Mouse (Mus musculus): ENCODE measurements around the gene Ano5.

The Ano5 gene

DNA sequence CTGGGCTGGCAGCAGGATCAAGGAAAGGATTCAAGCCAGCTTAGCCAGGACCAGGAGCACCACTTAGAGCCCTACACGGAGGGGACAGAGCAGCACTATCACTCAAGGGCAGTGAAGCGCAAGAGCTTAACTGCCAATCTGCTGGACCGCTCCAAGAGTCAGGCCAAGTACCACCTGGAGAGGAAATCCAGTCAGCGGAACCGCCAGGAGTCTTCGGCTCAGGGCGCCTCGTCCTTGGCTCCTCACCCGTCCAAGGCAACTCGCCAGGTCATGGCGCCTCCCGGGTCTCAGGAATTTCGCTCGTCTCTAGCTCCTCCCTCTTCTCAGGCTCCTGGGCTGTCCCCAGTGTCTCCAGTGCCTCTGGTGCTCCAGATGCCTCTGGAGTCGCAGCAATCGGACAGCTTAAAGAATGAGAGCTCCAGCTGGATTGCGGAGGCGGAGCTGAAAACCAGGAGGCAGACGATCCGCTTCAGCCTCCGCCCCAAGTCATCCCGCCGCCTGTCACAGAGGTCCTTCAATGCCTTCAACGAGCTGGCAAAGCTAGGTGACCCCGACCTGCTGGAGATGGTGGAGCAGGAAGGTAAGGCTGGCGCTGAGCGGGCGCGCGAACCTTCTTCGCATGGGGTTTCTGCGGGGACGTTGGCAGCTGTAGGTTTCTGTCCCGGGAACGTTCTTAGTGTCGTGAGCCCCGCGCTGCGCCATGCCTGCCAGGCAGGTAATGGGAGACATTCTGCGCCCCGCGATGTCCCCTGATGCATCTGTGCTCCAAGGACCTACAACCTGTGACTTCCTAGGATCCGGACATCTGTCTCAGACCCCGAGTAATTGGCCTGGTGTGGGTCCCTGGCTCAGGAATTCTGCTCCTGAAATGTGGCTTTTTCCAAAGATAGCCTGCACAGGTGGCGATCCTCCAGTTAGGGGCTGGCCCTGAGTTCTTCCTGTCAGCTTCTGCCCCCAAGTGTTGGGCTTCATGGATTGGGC, at the start of gene Ano5:
Ano5 (plus strand) TSS at position 359 of the 981 bp plus-strand sequence.
- DNase-seq (ENCODE audit: low spot score) = peak; percentile 66

DNA sequence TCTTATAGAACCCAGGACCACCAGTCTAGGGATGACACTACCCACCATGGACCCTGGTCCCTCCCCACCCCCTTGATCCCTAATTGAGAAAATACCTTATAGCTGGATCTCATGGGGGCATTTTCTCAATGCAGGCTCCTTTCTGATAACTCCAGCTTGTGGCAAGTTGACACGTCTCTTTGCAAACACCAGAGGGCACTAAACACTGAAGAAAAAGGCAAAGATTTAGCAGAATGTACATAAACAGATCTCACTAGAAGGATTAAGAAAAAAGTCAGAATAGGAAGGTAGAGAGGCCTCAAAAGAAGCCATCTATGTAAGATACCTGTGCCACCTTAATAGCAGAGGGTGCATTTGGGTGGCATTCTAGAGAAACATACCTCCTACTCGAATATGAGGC, 11.4 kb upstream of the Ano5 start:
- DNase-seq (ENCODE audit: low spot score) = peak; percentile 54

DNA sequence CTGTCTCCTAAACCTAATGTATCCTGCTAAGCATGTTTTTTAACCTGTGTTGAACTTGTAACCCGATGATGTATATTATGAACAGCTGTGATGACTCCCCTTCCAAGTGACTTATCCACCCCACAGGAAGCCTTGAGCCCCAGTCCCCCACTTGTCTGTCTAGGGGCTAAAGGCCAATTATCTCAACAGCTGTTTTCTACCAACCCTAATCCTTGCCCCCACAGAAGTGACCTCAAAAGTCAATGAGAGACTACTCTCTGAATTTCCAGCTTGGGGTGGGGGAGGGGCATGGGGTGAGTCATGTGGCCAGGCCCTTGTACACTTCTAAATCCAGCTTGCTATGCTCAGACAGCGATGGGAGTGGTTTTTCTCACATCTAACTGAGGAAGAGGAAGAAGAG, 6.9 kb upstream of the Ano5 start:
- DNase-seq (ENCODE audit: low spot score) = peak; percentile 5

DNA sequence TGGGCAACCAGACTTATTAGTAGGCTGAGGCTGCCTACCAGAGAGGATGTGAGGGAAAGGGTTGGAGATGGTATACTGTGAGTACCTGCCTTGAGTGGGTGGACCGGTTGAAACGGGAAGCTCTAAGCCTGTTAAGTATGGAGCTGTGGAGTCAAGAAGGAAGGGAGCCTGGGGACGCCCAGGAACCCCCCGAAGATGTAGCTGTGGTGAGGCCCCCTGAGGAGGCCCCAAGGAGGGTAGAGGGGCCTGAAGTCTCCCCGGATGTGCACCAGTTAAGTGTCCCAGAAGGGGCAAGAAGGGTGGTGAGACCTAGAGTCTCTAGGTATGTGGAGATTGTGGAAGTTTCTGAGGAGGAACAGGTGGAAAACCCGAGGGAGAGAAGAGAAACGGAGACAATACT, 682 bp upstream of the Ano5 start:
- no peak for DNase-seq (ENCODE audit: low spot score)

DNA sequence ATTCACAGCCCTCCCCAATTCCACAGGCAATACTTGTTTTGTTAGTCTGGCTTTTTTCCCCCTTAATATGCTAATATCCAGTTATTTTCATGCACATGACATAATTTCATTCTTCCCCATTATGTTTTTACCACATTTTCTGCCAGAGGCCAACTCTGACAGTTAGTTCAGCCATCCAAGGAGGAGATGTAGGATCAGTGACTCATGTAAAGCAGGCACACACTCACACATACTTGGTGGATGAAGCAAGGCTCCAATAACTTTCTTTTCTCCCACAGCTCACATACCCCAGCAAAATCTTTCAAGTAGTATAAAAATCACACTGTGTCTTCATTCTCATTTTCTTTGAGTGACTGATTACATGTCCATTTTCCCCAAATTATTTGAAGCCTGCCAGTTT, 28.5 kb downstream of the Ano5 start:
- no peak for DNase-seq (ENCODE audit: low spot score)

DNA sequence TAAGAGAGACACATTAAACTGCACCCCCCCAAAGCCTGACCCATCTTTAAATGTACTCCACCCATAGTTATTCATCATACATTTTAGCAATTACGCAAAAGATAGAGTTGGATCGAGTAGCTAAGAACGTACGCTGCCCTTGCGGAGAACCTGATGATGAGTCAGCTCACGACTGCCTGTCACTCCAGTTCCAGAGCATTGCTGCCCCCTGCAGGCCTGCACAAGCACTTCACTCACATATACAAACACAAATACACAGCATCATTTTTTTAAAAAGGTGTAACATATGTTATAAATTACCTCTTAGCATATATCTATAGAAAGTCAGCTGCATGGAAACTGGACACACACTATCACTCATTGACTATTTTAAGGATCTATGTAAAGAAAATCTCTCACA, 29.9 kb downstream of the Ano5 start:
- peak; percentile 34 for DNase-seq (ENCODE audit: low spot score)

DNA sequence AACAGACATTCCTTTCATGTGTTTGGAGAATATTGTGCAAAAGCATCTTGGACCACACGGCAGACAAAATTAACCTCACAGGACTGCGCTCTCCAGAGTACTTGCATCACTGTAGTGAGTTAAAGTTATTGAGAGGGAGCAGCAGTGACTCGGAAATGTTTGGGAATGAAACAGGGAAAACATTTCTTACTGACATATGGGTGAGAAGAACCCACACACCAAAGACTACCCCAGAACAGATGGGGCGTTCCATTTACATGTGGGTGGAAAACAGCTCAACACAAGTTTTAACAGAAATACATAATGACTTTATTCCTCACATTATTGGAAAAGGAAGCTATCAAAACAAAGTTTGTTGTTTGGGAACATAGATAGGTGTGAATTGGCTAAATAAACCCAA, 89.2 kb downstream of the Ano5 start:
- no peak for DNase-seq (ENCODE audit: low spot score)

DNA sequence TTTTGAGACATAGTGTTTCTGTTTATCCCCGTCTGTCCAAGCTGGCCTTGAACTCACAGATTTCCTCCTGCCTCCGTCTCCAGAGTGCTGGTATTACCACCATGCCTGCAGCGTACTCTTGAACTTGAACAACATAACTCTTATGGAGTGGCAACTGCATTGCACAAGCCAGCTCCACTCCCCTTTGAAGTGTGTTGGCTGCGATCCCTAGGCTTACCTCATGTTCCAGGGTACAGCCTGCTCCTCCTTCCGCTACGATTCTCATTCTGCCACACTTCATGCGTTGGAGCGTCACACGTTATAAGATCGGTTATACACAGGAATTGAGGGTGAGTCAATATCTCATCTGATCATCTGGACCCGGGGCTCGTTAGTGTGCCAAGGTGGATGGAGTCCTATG, 92.9 kb downstream of the Ano5 start:
- DNase-seq (ENCODE audit: low spot score) = no peak

DNA sequence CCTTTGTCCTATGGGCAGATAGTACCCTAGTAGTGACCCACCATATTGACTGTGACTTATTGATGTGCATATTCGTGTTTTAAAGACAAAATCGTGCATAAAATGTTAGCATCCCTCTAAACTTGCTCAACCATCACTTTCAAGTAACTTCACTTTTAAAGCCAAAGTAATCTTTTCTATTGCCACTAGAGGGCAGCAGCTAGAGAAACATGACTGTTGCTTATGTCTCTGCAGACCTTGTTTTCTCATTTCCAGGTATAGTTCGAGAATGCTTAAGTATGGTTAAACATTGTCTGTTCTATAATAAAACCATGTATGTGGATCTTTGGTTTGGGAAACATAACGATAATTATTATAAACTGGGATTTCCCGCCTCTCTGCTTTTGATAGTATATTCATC, 103.6 kb downstream of the Ano5 start:
- DNase-seq (ENCODE audit: low spot score) = peak; percentile 75

DNA sequence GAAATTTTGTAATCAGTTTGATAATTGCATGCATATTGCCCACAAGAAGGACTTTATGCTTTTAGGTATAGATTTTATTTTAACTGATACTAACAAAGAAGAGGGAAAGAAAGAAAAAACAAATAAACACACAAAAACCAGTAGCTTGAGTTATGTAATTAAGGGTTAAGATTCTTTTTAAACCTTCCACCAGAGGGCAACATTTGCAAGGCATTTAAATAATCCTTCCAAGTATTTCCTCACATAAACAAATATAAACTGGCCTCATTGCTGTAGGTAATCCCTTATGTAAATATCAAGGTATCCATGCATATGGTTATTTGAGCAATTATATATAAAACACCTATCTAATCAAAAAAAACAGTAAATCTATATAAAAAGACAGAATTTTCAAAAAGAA, 107.1 kb downstream of the Ano5 start:
- peak; percentile 78 for DNase-seq (ENCODE audit: low spot score)

DNA sequence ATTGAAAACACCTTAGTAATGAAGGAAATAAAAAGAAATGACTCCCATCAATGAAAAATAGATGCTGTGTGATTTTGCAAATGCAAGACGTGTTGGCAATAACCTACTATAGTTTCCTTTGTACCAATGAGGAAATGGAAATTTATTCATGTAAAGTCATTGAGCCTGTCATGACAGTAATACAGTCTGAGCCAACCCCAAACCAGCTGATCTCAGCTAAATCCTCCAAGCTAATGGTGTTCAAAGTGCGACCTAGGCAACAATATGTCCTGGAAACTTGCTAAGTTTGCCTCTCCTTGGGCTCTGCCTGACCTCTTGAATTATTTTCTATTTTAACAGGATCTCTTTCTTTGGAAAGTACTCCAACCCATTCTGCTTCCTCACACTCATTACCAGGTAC, 107.6 kb downstream of the Ano5 start:
- no peak for DNase-seq (ENCODE audit: low spot score)

DNA sequence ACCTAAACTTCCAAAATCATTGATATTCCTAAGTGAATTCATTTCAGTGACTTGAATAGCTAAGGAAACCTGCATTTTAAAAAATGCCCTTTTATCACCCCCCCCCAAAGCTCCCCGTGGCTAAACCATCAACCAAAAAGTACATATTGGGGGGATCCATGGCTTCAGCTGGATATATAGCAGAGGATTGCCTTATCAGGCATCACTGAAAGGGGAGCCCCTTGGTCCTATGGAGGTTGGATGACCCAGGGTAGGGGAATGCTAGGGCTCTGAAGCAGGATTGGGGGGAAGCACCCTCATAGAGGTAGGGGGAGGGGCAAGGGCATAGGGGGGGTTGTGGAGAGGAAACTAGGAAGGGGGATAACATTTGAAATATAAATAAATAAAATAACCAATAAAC, 109.1 kb downstream of the Ano5 start:
- DNase-seq (ENCODE audit: low spot score) = no peak

DNA sequence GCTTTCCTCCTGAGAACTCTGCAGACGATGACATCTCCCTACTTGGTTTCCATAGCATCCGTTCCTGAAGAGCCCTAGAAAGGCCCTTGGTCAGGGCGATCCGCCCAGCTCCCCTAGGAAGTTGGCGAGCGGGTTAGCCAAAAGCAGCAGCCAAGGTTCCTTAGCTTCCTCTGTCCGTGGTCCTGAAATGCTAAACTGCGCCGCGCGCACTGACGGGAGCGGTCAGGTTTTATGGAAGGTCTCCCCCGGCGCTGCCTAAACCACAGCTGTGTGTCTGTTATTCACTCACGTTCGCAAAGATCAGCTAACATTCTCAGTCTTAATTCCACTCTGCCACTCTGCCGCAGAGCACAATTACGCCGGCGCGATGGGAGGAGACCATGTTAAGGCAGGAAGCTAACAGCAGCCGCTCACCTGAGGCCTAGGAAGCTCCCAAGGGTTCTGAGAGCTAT, 110.9 kb downstream of the Ano5 start, which contains the start of gene Slc17a6:
Slc17a6 (plus strand) TSS at position 313 of the 452 bp plus-strand sequence.
- peak; percentile 83 for DNase-seq (ENCODE audit: low spot score)

DNA sequence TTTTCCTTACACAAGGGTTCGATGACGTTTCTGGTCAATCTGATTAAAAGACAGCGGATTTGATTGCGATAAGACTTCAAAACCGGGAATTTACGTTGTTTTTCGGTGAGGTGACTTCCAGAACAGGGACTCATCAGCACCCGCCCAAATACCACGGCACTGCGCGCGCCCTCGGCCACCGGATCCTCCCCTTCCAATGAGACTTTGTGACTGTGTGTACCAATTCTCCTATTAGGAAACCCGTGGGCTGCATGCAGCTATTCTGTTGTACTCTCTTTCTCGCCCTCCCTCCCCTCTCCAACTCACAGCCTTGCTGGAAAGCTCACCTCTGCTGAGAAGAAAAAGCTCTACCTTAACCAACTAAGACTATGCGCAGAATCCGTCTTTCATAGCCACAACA, 111.4 kb downstream of the Ano5 start:
- DNase-seq (ENCODE audit: low spot score) = peak; percentile 28

DNA sequence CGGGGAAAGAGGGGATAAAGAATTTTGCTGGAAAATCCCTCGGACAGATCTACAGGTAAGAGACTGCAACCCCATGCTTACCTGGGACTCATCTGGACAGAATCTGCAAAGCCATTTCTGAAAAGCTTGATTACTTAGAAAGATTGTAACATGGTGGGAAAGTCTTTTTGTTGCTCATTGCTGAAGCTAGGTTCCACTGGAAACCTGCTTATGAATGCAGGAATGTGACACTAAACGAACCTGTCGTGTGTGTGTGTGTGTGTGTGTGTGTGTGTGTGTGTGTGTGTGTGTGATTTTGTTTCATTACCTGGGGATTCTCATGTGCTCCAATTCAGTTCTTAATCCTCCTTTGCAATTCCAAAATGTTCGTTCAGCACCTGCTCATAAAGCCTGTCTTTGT, 111.8 kb downstream of the Ano5 start:
- DNase-seq (ENCODE audit: low spot score) = peak; percentile 13

DNA sequence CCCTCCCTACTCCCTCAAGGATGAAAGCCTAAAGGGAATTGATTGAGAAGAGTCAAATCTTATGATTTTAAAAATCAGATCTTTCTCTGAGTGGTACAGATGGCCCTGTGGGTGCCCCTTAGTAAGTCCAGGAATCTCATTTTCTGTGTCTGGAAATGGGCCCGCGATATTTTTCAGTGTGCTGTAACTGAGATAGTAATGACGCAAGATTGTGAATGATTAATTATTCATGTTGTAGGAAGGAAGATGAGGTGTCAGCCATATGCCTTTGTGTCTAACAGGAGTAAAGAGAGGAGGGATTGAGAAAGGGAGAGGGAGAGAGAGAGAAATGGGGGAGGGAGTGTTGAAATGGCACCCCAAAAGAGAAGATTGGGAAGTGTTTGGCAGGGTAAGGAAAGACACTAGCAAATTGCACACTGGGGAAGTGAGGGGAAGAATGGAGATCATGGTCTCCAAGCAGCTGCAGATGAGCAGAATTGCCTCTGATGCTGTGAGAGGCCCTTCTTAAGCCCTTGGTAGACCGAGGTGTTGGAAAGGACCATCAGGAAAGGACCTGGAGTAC, 113.6 kb downstream of the Ano5 start:
- DNase-seq (ENCODE audit: low spot score) = peak; percentile 55

DNA sequence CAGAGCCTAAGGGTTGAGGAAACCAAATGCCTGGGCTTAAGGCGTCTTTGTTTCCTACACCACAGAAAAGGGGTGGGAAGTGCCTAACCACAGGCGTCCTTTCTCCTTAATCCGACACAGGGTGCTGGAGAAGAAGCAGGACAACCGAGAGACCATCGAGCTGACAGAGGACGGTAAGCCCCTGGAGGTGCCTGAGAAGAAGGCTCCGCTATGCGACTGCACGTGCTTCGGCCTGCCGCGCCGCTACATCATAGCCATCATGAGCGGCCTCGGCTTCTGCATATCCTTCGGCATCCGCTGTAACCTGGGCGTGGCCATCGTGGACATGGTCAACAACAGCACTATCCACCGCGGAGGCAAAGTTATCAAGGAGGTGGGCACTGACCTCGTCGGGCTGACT, 114.3 kb downstream of the Ano5 start:
- peak; percentile 49 for DNase-seq (ENCODE audit: low spot score)

DNA sequence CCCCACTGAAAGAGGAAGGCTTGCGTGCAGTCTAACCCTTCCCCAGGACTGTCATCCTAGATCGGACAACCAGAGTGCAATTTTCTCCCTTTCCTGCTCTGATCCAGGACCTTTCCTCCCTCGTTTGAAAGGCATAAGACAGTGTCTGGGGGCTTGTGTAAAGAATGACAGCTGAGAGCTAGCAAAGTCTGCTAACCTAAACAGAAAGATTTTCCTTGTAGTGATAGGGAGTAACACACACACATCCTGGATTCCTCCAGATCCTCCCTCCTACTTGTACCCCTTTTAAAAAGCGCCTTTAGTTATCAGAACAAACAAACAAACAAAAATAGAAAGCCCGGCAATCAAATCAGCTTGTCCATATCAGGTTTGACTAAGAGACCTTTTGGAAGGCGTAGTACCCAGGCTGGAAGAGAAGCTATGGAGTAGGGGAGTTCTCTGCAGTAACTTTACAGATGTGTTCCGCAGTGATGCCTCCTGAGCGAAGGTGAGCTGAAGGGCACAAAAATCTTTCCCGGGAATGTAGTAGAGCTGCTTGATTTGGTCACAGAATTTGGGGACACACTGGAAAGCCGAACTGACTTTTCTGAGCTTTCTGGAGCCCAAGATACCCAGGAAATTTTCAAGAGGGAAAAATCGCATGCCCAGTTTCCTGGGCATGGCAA, 114.9 kb downstream of the Ano5 start:
- DNase-seq (ENCODE audit: low spot score) = peak; percentile 23

DNA sequence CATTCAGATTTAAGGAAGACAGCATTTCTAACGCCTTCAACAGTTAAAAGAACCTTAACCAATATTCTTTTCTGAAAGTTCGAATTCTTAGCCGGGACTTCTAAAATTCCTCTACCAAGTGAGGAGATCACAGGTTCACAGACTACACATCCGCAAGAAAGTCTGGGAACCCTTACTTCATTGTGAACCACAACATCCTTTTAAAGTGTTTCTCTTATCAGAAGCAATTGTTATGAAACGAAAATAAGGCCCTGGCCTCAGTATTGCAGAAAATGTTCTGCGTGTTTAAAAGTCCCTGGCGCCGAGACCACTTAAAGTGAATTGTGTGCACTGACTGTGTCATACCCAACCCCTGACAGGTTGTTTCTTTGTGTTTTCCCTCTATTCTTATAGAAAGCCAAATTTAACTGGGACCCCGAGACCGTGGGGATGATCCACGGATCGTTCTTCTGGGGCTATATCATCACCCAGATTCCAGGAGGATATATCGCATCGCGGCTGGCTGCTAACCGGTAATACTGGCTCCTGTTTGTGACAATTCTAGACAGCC, 115.7 kb downstream of the Ano5 start:
- DNase-seq (ENCODE audit: low spot score) = peak; percentile 38

DNA sequence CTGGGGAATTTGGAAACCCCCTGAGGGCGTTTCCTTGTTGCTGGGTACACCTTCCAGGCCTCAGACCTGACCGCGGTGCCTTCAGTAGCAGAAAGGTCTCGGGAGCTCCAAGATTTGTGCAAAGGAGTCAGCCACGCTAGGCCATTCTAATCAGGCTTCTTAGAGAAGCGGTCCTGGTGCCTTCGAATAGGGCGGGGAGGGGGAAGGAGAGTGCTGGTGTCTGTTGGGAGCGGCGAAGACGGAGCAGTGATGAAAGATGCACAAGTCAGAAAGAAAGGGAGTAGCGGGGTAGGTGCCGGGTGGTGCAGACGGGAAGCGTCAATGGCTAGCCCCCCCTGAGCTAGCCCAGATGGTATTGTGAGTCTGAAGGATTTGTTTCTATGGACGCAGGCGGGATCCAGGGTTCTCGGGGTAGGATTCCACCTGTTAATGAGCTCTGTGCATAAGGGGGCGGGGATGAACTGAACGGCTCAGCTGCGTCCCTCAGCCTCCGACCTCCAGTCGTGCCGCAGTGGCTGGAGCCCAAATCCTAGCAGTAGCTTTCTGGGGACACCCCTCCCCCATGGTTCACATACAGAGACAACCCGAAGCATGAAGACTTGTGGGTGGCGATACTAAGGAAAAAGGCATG, 116.3 kb downstream of the Ano5 start:
- peak; percentile 64 for DNase-seq (ENCODE audit: low spot score)

DNA sequence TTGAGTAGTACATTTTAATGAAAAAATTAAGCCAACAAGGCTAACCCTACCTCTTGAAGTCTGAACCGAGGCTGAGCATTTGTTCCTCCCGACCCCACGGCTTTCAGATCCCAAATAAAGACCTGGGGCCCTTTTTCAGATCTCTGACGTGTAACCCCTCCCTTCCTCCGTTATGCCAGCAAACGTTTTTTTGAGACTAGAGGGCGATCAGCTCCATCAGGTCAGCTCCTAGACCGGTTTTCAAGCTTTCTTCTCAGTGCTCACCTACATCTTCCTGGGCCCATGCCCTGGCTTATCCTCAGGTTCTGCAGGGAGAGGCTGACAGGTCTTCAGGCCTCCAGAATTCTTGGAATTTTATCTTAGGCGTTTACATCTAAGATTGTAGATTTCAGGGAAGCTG, 116.8 kb downstream of the Ano5 start:
- DNase-seq (ENCODE audit: low spot score) = peak; percentile 34

DNA sequence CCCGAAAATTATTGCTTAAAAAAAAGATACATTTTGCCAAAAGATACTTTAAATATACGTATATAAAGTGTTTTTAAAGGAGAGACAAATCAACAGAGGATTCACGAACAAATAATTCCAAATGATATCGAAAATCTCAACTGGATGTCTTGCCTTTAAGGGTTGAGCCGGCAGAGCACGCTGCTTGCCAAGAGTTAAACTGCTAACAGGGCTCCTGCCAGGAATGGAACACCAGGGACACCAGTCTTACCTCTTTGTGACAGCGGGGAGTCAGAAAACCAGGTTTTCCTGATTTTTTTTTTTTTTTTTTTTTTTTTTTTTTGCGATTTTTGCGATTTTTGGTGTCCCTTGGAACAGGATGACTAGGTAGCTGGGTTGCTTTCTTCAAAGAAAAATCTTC, 117.5 kb downstream of the Ano5 start:
- DNase-seq (ENCODE audit: low spot score) = peak; percentile 27
